Mouse (Mus musculus) kidney, adult 8-10 months (tissue): Measurements from ENCODE around the gene Nup133.

Experiments used
- DNase-seq, 2 experiments: peaks; one replicate each; pipeline ENCODE4 v3.0.0; 2022

Nup133 gene

DNA sequence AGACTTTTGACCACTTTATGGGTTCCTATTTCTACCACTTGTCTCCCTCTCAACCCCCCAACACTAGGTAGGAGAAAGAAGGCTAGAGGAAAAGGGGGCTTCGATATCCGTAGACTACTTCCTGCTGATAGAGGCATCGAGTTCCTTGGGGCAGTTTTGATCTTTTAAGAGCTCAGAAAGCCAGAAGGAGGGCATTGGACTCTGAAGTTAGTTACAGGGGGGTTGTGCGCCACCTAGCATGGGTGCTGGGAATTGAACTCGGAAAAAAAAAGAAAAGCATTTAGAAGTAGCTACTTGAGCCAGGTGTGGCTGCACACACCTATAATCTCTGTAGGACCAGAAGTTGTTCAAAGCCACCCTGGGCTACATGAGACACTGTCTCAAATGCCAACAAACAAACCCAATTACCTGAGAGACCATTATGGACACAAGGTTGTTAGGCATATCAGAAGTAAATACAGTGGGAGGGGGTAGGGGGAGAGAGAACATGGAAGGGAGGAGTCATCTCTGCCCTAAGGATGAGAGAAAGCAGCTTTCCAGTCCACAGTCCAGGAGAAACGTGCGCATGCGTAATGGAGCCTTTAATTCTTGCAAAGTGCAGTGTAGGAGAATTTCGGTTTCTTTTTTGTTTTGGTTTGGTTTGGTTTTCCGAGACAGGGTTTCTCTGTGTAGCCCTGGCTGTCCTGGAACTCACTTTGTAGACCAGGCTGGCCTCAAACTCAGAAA is 1.2 kb upstream of the Nup133 start:
- DNase-seq: peak; percentile 63 to 77

DNA sequence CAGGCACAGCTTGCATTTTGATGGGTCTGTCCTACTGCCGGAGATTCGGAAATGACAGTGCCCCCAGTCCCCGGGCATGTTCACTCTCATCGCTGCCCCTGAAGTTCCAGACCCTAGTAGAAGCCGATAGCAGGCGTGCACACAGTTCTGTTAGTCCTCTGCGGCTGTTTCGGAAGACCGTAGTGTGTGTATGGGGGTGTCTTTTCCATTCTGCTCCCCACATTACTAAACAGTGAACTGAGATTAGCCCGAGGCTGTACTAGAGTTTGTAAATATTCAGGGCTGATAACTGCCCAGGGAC is 571 bp upstream of the Nup133 start:
- DNase-seq: no peak

DNA sequence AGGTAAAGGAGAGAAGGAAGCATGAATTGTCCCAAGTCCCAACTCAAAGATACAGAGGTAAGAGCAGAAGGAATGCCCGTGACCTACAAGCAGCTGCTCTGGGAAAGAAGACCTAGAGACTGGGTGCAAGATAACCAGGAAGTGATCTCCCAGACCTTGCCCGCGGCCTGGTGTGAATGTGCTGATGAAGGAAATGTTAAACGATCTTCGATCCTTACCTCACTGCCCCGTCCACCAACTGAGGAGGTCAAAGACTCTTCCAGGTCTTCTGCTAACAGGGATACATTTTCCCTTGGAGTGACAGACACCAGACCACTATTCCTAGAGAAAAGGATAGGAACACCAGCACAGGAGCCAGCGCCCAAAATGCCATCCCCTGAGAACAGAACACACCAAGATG is 20.0 kb downstream of the Nup133 start:
- no peak for DNase-seq

DNA sequence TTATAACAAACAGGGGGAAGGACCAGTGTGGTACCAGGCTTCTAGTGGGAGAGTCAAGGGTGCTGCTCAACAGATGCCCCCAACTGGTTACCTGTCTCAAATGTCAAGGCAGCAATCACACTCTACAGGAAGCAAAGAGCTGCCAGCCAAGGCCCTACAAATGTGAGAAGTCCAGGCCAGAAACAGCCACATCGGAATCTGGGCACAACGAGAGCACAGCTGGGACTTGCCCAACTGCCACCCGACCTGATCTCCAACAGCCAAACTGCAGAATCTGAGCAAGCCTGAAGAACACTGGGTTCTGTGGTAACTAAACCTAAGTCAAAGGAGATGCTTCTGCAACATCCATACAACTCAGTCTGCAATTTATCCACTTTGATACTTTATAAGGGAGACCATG is 23.4 kb downstream of the Nup133 start:
- DNase-seq: no peak

DNA sequence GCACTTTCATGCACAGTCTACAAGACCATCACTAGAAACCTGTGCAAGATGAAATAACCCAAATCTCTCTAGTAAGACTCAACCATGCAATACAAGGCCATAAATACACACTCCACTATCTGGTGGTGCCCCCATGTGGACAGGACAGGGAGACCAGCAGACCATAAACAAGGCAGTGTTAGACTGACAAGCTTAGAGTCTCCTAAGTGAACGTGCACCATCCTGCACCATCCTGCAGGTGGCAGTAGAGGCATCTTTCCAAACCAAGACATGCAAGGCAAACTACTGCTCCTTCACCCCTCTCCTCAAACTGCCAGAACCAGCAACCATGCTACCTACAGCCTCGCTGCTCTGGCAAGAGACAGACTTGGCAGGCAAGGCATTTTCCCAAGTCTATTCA is 24.3 kb downstream of the Nup133 start:
- DNase-seq: peak; percentile 78 to 88

DNA sequence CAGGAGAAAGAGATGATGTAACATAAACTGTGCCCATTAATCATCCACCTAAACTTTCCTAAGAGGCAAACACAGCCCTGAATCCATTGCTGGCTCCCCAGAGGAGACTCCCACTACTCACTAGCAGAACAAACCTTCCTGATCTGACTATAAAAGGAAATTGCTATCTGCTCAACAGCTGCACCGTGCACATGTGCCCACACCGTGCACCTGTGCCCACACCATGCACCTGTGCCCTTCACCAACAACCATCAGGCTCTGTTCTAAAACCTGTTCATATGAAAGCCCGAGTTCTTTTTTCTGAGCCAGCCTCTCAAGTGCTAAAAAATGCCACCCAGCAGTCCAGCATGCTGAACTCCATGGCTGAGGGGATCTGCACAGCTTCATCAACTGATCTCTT is 34.4 kb downstream of the Nup133 start:
- DNase-seq: no peak

DNA sequence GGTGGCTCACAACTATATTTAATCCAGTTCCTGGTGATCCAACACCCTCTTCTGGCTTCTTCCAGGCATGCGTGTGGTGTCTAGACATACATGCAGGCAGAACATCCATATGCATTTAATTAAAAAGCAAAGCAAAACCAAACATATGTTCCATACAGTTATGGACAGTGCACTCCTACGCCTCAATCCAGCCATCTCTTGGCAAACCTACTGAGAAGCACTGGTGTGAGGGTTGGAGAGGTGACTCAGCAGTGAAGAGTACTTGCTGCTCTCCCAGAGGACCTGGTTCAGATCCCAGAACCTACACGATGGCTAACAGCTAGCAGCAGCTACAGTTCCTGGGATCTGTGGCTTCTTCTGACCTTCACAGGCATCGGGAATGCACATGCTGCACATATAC is 36.8 kb downstream of the Nup133 start:
- DNase-seq: no peak

DNA sequence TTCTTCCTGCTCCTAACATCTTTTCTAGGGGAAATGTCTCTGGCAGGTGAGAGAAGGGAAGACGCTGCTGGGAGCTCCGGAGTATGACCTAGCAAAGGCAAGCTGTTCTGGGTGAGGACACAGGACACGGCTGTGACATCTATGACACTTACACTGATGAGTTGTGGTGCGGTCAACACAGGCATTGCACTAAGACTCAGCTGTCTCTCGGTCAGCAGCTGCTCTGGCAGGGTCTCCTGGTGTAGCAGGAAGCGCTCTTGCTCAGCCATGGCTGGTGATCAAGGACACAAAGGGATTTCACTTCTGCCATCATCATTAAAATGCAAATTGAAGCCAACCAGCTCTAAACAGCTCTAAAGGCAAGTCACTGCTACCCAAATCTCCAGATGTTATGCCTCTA is 41.5 kb downstream of the Nup133 start:
- DNase-seq: no peak

DNA sequence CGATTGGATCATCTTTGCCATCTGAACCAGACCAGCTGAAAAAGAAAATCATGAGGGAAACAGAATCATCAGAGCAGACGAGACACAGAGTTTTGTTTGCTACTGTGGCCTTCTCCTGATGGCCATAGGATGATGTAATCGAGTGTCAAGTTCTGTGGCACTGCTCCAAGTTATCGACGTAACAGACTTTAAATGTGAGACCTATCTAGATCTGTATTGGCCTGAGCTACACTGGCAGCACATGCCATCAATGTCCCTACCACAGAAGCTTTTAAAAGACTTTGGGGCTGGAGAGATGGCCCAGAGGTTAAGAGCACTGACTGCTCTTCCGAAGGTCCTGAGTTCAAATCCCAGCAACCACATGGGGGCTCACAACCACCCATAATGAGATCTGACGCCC is 46.4 kb downstream of the Nup133 start:
- no peak for DNase-seq

DNA sequence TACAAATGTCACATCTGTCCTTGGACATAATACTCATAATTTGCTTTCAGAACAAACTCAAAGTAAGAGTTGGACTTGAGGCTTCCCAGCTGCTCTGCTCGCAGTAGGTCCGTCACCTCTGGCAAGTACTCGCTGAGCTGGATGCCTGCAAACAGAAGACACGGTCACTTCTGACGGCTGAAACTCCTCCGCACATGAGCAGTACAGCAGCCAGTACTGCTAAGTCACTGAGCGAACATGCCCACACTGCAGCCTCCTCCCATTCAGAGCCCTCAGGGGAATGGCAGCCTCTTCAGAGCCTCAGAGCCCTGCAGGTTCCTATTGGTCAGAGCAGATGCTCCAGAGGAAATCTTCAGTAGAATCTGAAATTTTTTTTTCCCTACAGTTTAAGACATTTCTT is 49.7 kb downstream of the Nup133 start:
- DNase-seq: no peak

DNA sequence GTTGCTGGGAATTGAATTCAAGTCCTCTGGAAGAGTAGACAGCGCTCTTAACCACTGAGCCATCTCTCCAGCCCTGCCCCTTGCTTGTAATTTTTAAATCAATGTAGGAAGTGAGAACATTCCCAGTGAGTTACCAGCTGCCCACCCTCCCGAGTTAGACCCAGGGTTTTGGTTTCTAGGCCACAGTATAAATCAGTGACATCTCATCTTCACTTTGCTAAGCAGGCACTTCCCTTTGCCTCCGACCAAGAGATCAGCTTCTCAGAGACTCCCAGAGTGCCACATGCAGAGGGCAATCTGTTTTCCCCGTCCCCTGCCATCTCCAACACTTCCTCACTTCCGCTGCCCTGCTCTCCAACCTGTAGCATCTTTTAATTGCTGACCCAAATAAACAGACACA is 50.5 kb downstream of the Nup133 start:
- no peak for DNase-seq

DNA sequence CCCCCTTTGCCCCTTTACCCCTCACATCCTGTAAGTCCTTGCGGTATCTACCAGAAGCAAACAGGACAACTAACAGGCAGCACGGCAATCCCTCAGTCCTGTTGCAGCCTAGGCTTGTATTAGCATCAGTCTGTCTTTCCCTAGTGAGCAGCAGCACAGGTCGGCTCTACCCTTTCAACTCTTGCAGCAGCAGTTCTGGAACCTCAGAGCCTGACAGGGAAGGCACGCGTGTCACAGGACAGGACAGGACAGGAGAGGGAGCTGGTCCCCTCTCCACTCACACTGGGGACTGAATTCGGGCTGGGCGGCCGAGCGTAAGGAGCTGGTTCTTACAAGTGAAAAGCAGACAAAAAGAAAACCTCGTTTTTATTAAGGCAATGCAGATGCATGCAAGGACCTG is 52.3 kb downstream of the Nup133 start:
- DNase-seq: no peak

DNA sequence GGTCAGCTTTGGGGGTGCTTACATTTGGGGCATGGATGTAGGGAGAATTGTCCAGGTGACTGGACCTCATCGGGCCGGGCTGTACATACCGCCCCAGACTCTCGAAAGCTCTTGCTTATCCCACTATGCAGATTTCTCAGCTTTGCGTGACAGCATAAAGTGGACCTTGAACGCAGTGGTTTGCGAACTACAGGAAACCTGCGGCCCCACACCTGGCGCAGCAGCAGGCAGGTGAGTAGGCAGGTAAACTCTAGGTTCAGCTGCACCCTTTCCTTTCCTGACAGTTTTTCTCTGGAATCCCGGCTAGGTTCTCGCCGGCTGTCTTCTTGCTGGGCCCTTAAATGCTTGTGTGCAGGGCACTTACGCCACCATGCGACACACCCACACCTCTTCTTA is 52.7 kb downstream of the Nup133 start:
- DNase-seq: no peak

DNA sequence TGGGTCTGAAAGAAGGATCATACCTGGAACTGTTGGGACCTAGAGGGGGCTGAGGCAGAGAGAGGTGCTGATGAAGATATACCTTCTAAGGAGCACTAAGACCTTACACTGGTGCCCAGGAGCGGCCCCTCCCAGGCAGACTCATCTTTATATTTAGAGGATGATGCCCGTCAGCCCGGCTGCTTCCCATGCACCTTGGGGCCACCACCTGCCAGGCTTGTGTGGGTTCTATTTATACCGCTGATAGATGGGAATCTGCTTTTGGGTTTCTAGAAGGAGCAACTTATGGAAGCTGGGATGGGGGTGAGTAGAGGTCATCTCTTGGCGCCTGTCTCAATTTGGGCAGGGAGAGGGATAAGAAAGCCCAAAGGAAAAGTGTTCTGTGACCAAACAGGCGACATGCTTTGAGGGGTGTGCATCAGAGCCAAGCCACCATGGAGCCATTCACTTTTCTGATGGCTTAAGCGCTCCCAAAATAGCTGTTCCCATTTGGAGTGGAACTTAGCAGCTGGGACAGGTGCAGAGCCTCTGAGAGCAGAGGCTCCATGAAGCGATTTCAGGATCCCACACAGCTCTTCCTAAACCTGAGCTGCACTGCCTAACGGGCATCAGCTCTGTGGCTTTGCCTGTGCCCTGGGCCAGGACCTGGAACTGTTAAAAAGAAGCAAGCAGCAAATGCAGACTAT is 53.2 kb downstream of the Nup133 start:
- DNase-seq: no peak

DNA sequence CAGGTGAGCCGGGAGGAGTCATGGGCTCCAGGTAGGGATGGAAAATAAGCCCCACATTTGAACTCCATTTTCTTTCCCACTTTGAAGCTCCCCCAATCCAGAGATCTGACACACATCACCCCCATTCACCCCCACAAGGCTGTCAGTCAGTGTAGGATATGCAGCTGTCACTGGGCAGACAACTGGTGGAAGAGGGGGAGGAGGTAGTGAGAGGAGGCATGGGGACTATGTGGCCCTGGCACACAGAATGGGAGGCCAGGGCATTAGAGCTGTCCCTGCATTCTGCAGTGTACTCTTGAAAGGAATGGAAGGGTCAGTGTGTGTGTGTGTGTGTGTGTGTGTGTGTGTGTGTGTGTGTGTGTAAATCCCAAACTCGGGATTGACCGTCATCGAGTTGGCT is 53.8 kb downstream of the Nup133 start:
- no peak for DNase-seq

DNA sequence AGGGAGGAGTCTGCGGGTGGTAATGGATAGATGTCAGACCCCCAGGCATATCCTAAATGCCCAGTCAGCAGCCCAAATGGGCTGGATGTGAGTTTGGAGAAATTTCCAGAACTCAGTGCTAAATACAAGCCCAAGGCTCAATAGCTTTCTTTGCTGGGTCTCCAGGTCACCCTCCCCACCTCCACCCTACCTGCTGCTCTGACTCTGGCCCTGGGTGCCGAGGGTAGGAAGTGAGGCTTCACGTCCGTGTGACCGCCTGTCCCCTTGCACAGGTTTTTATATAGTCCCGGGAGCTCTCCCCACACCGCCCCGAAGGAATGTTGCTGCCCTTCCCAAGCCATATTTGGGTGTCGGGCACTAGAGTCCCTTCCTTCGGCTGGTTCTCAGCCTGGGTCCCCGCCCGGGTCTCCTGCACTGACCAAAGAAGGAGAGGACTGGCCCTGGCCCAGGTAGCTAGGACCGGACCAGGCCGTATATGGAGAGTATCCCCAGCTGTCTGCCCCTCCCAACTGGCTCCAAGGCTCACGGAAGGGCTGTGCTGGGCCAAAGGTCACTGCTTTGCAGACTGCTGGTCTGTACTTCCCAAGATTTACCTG is 54.5 kb downstream of the Nup133 start, which contains the start of gene Acta1:
Gene Acta1, minus strand, starts transcription at position 250 of the 596 bp plus-strand sequence.
- no peak for DNase-seq

DNA sequence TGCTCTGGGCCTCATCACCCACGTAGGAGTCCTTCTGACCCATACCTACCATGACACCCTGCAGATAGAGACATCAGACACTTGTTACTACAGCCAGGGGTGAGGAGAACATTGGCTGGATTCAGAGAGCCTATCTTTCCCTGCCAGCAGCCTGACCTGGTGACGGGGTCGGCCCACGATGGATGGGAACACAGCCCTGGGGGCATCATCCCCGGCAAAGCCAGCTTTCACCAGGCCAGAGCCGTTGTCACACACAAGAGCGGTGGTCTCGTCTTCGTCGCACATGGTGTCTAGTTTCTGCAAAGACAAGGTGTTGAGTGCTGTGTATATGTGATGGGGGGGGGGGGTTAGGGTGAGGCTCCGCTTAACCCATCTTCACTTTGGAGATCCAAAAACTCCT is 55.7 kb downstream of the Nup133 start:
- DNase-seq: no peak

DNA sequence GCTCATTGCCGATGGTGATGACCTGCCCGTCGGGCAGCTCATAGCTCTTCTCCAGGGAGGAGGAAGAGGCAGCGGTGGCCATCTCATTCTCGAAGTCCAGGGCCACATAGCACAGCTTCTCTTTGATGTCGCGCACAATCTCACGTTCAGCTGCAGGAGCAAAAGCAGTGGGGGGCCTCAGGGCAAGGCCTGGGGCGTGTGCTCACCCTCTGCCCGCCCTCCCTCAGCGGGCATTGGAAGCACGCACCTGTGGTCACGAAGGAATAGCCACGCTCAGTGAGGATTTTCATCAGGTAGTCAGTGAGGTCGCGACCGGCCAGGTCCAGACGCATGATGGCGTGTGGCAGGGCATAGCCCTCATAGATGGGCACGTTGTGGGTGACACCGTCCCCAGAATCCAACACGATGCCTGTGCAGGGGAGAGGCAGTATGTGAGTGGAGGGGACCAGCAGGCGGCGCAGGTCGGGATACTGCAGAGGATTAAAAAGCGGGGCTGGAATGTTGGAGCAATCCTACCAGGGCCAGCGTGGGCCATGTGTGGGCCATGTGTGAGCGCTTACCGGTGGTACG is 56.4 kb downstream of the Nup133 start:
- no peak for DNase-seq

DNA sequence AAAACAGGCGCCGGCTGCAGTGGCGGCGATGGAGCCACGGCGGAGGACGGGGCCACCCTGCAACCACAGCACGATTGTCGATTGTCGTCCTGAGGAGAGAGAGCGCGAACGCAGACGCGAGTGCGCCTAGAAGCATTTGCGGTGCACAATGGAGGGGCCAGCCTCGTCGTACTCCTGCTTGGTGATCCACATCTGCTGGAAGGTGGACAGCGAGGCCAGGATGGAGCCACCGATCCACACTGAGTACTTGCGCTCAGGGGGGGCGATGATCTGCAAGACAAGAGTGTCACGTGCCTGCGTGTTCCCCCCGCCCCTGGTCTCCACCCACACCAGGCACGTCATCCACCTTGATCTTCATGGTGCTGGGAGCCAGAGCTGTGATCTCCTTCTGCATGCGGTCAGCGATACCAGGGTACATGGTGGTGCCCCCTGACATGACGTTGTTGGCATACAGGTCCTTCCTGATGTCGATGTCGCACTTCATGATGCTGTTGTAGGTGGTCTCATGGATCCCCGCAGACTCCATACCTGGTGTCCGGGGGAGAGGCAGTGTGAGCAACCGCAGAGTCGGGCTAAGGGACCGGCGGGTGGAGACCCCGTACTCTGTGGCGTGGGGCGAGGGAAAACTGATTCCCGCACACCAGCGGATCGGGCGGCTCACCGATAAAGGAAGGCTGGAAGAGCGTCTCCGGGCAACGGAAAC is 57.0 kb downstream of the Nup133 start:
- DNase-seq: no peak

DNA sequence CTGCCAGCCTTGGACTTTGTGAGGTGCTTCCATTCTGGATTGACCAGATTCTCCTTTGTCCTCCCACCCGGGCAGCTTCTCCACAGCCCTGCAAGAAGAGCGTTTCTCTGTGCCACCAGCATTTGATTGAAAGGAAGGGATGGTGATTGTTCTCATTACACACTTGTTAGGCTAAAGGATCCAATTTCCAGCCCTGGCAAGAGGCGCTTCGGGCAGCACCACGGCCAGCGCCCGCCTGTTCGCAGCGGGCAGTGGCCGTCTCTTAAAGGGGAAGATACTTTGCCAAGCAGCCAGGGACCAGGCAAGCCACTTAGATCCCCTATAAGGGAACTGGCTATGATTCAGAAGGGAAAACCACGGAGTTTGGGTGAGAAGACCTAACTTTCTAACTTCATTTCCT is 57.8 kb downstream of the Nup133 start:
- peak in 1 of 2 experiments; percentile 29 for DNase-seq

DNA sequence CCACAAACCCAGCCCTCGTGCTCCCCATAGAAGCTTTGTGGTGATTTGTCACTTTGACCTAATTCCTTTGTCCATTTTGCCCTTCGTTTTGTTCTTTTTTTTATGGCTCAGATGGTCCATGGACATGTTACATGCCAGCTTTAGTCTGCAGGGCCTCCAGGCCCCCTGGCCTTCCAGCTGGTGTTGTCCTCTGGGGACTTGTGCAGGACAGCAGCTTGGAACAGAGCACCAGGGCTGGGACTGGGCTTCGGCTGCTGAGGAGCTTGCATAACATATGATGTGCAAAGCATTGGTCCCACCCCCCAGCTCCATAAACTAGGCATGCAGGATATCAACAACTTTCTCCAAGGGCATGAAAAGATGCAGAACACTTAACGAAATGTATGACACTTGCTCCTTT is 59.3 kb downstream of the Nup133 start:
- no peak for DNase-seq

DNA sequence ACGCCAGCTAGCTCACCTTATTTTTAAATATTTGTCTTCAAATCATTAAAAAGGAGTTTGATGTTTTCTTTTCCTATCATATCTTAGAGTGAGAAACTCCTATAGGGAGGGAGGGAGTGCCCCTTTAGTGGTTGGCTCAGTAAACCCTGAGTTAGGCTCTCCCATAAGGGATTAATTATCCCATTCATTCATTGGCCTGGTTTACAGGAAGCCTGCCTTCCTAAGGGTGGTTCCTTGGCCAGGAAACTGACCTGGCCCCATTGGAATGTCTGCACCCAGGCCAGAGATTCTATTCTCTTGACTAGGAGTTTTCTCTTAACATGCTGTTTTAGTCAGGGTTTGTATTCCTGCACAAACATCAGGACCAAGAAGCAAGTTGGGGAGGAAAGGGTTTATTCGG is 61.1 kb downstream of the Nup133 start:
- DNase-seq: no peak

DNA sequence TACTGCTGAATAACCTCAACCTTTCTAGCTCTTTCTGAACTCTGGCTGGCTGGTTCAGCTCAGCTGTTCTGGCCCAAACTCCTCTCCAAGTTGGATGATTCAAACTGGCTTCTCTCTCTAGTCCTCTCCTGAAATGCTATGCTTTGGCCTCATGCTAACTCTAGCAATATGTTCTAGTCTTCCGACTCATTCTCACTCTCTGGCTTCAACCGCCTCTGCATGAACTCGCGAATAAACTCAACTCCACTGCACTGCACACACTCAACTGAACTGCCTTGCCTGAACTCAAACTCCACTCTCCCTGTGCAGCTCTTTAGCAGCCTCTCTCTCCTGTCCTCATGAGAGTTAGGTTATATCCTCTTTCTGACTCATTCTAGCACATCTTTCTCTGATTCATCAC is 61.9 kb downstream of the Nup133 start:
- no peak for DNase-seq
